Mouse (Mus musculus) CH12.LX (cell line): ENCODE results near the gene Cenpa. TPM values are rescaled to one million over a fixed set of nuclear protein-coding genes. Genes with fewer than 3 reads are reported as not detected.
A peak's percentile ranks its signal among the peaks of the same experiment; 100 is the strongest.
"Not testable (repeated sequence)": the region's sequence is repeated elsewhere in the genome, so short reads cannot be mapped to it uniquely, and the experiment has no call there.

Experiments
- DNase-seq: peaks from one replicate; pipeline ENCODE4 v3.0.0-alpha.2; 2013; ENCODE audit errors: extremely low read depth
- H3K27ac ChIP-seq: 2 replicates; pipeline ENCODE4 v1.5.1; 2012; ENCODE audit warnings: low read depth, mild to moderate bottlenecking, control low read depth, moderate library complexity; ENCODE audit not compliant: insufficient read depth
- H3K27me3 ChIP-seq: replicated peaks from 2 replicates; pipeline ENCODE3; 2012; ENCODE audit warnings: inconsistent platforms
- H3K36me3 ChIP-seq, 2 experiments: replicated peaks in 1 of 2; 2 replicates each; pipeline versions ENCODE3 to v1.6.1; 2012; ENCODE audit warnings: inconsistent platforms in 1 of 2, low read length in 1 of 2, mild to moderate bottlenecking in 1 of 2, mixed read lengths in 1 of 2, moderate library complexity in 1 of 2; ENCODE audit not compliant: control insufficient read depth in 1 of 2, insufficient read depth in 1 of 2
- H3K4me1 ChIP-seq, 2 experiments: 2 replicates each; pipeline ENCODE4 v1.6.1; 2012; ENCODE audit warnings: inconsistent platforms in 1 of 2, moderate library complexity in 1 of 2; ENCODE audit not compliant: insufficient read depth in 2 of 2, control insufficient read depth in 1 of 2
- H3K4me2 ChIP-seq: 2 replicates; pipeline ENCODE4 v1.6.1; 2012; ENCODE audit warnings: low read depth, mild to moderate bottlenecking, control low read depth; ENCODE audit not compliant: poor library complexity, insufficient read depth, severe bottlenecking
- H3K4me3 ChIP-seq, 3 experiments: fragments of 150-350 bp in 1 of 3; sonication (generic) in 1 of 3; replicated peaks in 1 of 3; 2 replicates each; pipeline versions ENCODE3 to v1.5.1; 2011 to 2012; ENCODE audit warnings: low read depth in 2 of 3, low read length in 2 of 3, mild to moderate bottlenecking in 2 of 3, moderate library complexity in 2 of 3, control low read depth in 1 of 3, improper control_type of control experiment in 1 of 3, inconsistent platforms in 1 of 3, mixed read lengths in 1 of 3; ENCODE audit not compliant: poor library complexity in 1 of 3
- H3K79me2 ChIP-seq: replicated peaks from 2 replicates; pipeline ENCODE4 v1.6.1; 2012; ENCODE audit warnings: mild to moderate bottlenecking, moderate library complexity; ENCODE audit not compliant: control insufficient read depth, poor library complexity, insufficient read depth, severe bottlenecking; ENCODE audit errors: extremely low read depth
- H3K9ac ChIP-seq: 2 replicates; pipeline ENCODE4 v1.6.1; 2012; ENCODE audit warnings: low read depth, mild to moderate bottlenecking, control low read depth, moderate library complexity; ENCODE audit not compliant: insufficient read depth
- H3K9me3 ChIP-seq: replicated peaks from 2 replicates; pipeline ENCODE3; 2012; ENCODE audit warnings: low read length, inconsistent platforms, mixed read lengths
- BHLHE40 ChIP-seq: IDR thresholded peaks from 2 replicates; pipeline ENCODE4 v1.6.1; 2011; ENCODE audit warnings: mild to moderate bottlenecking, low read depth, low read length, improper control_type of control experiment
- ELF1 ChIP-seq: IDR thresholded peaks from 2 replicates; pipeline ENCODE4 v1.6.1; 2014; ENCODE audit warnings: low read depth, mild to moderate bottlenecking, inconsistent platforms, low read length, improper control_type of control experiment
- EP300 ChIP-seq: IDR thresholded peaks from 2 replicates; pipeline ENCODE4 v1.6.1; 2011; ENCODE audit warnings: low read length, improper control_type of control experiment
- IRF4 ChIP-seq: IDR thresholded peaks from 2 replicates; pipeline ENCODE4 v1.6.1; 2014; ENCODE audit warnings: low read depth, mild to moderate bottlenecking, inconsistent platforms, low read length, improper control_type of control experiment
- JUND ChIP-seq: conservative IDR thresholded peaks from 2 replicates; pipeline ENCODE4 v1.6.1; 2011; ENCODE audit warnings: low read depth, low read length, improper control_type of control experiment
- MAFK ChIP-seq: IDR thresholded peaks from 2 replicates; pipeline ENCODE4 v1.6.1; 2011; ENCODE audit warnings: low read length, improper control_type of control experiment; ENCODE audit not compliant: insufficient replicate concordance
- MAX ChIP-seq: IDR thresholded peaks from 2 replicates; pipeline ENCODE4 v1.6.1; 2011; ENCODE audit warnings: low read length, improper control_type of control experiment
- MYC ChIP-seq: IDR thresholded peaks from 2 replicates; pipeline ENCODE4 v1.6.1; 2011; ENCODE audit warnings: low read depth, mild to moderate bottlenecking, improper control_type of control experiment, low read length
- NRF1 ChIP-seq: IDR thresholded peaks from 2 replicates; pipeline ENCODE4 v1.6.1; 2014; ENCODE audit warnings: low read depth, mild to moderate bottlenecking, inconsistent platforms, low read length, improper control_type of control experiment, moderate library complexity
- PAX5 ChIP-seq: IDR thresholded peaks from 2 replicates; pipeline ENCODE4 v1.6.1; 2012; ENCODE audit warnings: low read length, inconsistent platforms, mixed read lengths
- POLR2A ChIP-seq: IDR thresholded peaks from 2 replicates; pipeline ENCODE4 v1.6.1; 2011; ENCODE audit warnings: low read depth, mild to moderate bottlenecking, improper control_type of control experiment, low read length
- POLR2AphosphoS2 ChIP-seq: IDR thresholded peaks from 2 replicates; pipeline ENCODE4 v1.6.1; 2011; ENCODE audit warnings: low read depth, low read length, improper control_type of control experiment
- SMC3 ChIP-seq: IDR thresholded peaks from 2 replicates; pipeline ENCODE4 v1.6.1; 2011; ENCODE audit warnings: low read depth, low read length, improper control_type of control experiment
- TBP ChIP-seq: conservative IDR thresholded peaks from 2 replicates; pipeline ENCODE4 v1.6.1; 2011; ENCODE audit warnings: low read depth, low read length, improper control_type of control experiment
- ZC3H11A ChIP-seq: IDR thresholded peaks from 2 replicates; pipeline ENCODE4 v1.6.1; 2012; ENCODE audit warnings: low read depth, mild to moderate bottlenecking, inconsistent platforms, low read length, improper control_type of control experiment
- dilution Hi-C: fragments of 300-500 bp; cut with MboI; formaldehyde crosslinking; loops from 2 replicates; pipeline ENCODE4 v1.14.3; 2020; ENCODE audit warnings: low sequenced_read_pairs; ENCODE audit not compliant: extremely low pct_unique_long_range_greater_than_20kb, extremely low pct_ligation_motif_present
- in situ Hi-C: fragments of 300-500 bp; cut with MboI; formaldehyde crosslinking; loops from 3 replicates; pipeline ENCODE4 v1.14.3; 2019; ENCODE audit warnings: low sequenced_read_pairs, low pct_ligation_motif_present, low pct_unique_long_range_greater_than_20kb, mixed read lengths
- polyA plus RNA-seq: library from polyadenylated mRNA; unstranded; fragments of >175 nt; gene quantifications from 2 replicates; pipeline ENCODE4 v1.2.1, GENCODE M21; 2012; ENCODE audit warnings: low read depth; ENCODE audit not compliant: insufficient read length
- total RNA-seq, 2 experiments: library from RNA; depleted of rRNA; stranded (reverse); fragments of 300-350 nt in 1 of 2; fragments of >200 nt in 1 of 2; gene quantifications; 2 replicates each; pipeline ENCODE4 v1.2.3; 2012 to 2014

Cenpa gene
- total and polyA plus RNA-seq, 3 experiments = 89.4 to 163 (median 125) TPM

DNA sequence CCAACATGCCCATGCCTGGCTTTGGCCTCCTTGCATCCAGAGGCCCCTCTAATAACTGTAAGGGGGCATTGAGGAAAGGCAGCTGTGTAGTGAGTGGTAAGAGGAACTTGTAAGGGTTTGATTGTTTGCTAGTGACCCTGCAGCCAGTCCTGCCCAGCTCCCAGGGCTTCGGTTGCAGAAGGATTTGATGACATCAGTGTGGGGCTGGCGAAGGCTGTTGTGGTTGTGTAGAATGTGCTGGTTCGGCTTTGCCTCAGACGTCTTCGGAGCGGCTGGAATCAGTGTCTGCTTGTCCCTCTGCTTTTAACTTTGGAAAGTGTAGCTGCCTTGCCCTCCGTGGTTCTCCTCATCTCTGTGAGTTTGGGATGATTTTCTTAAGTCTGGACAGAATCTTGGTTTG is 10.2 kb downstream of the Cenpa start:
- no peak overlapping the region for H3K9ac ChIP-seq
- no peaks in the 10 kb centered on the region for H3K9me3 ChIP-seq
- no peaks in the 10 kb centered on the region for H3K27me3 ChIP-seq
- no peak overlapping the region for H3K27ac ChIP-seq
- no peak for DNase-seq
- peaks cover 2 to 13% of the 10 kb centered on the region in 2 experiments; a peak in 2 of 4 replicates for H3K4me1 ChIP-seq
- H3K4me2 ChIP-seq = no peak overlapping the region
- peak; percentile 67; the same call in 1 of the 2 replicates for TF ChIP-seq POLR2AphosphoS2
- no peak for TF ChIP-seq SMC3
- in situ Hi-C loops (no loop called here), dilution Hi-C loops (no loop called here)
- peaks cover 40 to 52% of the 10 kb centered on the region in 2 experiments for H3K36me3 ChIP-seq
- no peaks in the 10 kb centered on the region for H3K79me2 ChIP-seq
- H3K4me3 ChIP-seq = no peak overlapping the region

DNA sequence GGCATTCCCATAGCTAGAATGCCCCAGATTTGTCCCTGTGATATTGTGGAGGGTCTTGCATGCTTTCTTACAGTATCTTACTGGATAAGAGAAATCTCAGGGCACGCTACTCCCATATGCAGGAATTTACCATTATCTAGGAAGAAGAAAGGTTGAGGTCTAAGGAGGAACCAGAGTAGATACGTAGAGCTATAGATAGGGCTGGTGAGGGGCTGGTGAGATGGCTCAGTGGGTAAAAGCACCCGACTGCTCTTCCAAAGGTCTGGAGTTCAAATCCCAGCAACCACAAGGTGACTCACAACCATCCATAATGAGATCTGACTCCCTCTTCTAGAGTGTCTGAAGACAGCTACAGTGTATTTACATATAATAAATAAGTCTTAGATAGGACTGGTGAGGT is 11.5 kb downstream of the Cenpa start:
- H3K27ac ChIP-seq, H3K79me2 ChIP-seq, in situ Hi-C loops, H3K4me3 ChIP-seq, H3K9me3 ChIP-seq, dilution Hi-C loops, DNase-seq, H3K9ac ChIP-seq, H3K27me3 ChIP-seq, H3K4me2 ChIP-seq: not testable (repeated sequence)
- Histone ChIP-seq H3K36me3 (peaks cover 27 to 39% of the 10 kb centered on the region in 2 experiments), H3K4me1 (peaks cover 2 to 13% of the 10 kb centered on the region in 2 experiments; a peak in 2 of 4 replicates)

DNA sequence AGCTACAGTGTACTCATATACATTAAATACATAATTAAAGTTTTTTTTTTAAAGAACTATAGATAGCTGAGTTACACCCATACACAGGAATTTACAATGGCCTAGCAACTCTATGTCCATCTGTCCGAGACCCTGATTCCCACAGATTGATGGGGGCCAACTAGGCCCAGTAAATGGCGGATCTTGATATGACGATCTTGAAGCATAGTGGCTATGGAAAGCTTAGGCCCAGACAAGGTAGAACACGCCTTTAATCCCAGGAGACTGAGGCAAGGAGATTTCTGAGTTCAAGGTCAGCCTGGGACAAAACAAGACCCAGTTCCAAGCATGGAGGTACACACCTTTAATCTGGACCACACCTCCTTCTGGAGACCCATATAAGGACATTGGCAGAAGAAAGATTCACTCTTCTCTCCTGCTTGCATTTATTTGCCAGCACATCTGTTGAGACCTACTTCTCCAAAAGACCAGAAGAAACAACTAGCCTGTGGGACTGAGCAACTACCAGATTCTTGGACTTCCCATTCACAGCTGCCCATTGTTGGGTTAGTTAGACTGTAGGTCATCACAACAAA is 12.2 kb downstream of the Cenpa start:
- Histone ChIP-seq H3K4me1 (peaks cover 2 to 13% of the 10 kb centered on the region in 2 experiments; a peak in 2 of 4 replicates), H3K9me3 (no peaks in the 10 kb centered on the region), H3K9ac (no peak overlapping the region), H3K27me3 (no peaks in the 10 kb centered on the region), H3K4me2 (no peak overlapping the region), H3K36me3 (peaks cover 20 to 32% of the 10 kb centered on the region in 2 experiments), H3K4me3 (no peak overlapping the region), H3K79me2 (no peaks in the 10 kb centered on the region), H3K27ac (no peak overlapping the region)
- TF ChIP-seq NRF1 = no peak
- no peak for TF ChIP-seq MYC
- TF ChIP-seq MAX = no peak
- no peak for TF ChIP-seq POLR2A
- no peak for TF ChIP-seq MAFK
- TF ChIP-seq EP300 = no peak
- TF ChIP-seq TBP = no peak
- TF ChIP-seq JUND = no peak
- TF ChIP-seq ELF1 = no peak
- TF ChIP-seq SMC3 = no peak
- TF ChIP-seq ZC3H11A = no peak
- no peak for TF ChIP-seq IRF4
- no peak for TF ChIP-seq PAX5
- TF ChIP-seq BHLHE40 = no peak
- dilution Hi-C loops = no loop called here
- in situ Hi-C loops = no loop called here
- no peak for DNase-seq
